Mouse (Mus musculus) lung, adult 2 months (tissue): ENCODE measurements at regions not wholly inside any gene's neighbourhood (a gene's known extent, or its start where the extent isn't known, plus 50 kb on each side); places are given as distances from the start of the nearest gene placed in this dataset.

Experiments used
- DNase-seq: peaks from one replicate; pipeline ENCODE4 v3.0.0; 2022
- H3K4me1 ChIP-seq: fragments of 200-500 bp; 2 replicates; pipeline ENCODE4 v1.6.1; 2011; ENCODE audit warnings: low read length; ENCODE audit not compliant: control insufficient read depth, insufficient read depth
- H3K4me3 ChIP-seq: fragments of 200-500 bp; replicated peaks from 2 replicates; pipeline ENCODE3; 2011; ENCODE audit warnings: low read depth, mild to moderate bottlenecking, control low read depth, low read length; ENCODE audit errors: extremely low read depth
- CTCF ChIP-seq: fragments of 200-500 bp; IDR thresholded peaks from 2 replicates; pipeline ENCODE4 v1.5.1; 2011; ENCODE audit warnings: mild to moderate bottlenecking, low read length, control low read depth; ENCODE audit not compliant: insufficient read depth
- POLR2A ChIP-seq: fragments of 200-500 bp; IDR thresholded peaks from 2 replicates; pipeline ENCODE4 v1.6.1; 2011; ENCODE audit warnings: low read depth, mild to moderate bottlenecking, control low read depth, low read length, borderline replicate concordance; ENCODE audit errors: extremely low read depth
- WGBS: fragments of 180-500 bp; shearing (Covaris S2); methylation state at CpG from one replicate; pipeline ENCODE4 v1.1.7; 2018; 5-methylcytosine and 5-hydroxymethylcytosine counted together

GRCm38 (mm10) chr14:105589751-105590150 lies 306.9 kb downstream of the Spry2 start:
- Histone ChIP-seq H3K4me3 (no peak overlapping the region), H3K4me1 (no peaks in the 10 kb centered on the region)
- DNase-seq, result no peak
- TF ChIP-seq POLR2A, result no peak
- no peak for TF ChIP-seq CTCF
- 90% methylated on average over 7 of the region's 7 CpGs for WGBS

DNA sequence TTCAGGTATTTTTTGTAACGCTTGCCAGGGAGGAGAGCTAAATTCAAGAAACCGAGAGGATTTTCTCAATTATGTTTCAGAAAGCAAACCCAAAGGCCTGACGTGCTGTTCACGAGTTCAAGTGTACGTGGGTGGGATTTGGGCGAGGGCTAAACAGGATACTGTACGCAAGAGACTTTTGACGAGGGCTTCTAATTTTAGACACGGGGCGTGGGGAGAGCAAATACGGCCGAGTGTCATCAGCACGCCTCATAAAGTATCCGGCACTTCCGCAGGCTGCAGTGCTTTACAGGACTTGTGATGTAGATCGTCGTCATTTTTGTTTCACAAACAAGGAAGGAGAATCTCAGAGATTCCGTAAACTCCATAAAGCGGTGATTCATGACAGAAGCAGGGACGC lies 307.4 kb downstream of the Spry2 start:
- DNase-seq, result no peak
- WGBS, result 64% methylated on average over 20 of the region's 20 CpGs

GRCm38 (mm10) chr14:105588391-105589163 lies 308.0 kb downstream of the Spry2 start:
- H3K4me1 ChIP-seq, result no peaks in the 10 kb centered on the region
- TF ChIP-seq CTCF, result no peak
- TF ChIP-seq POLR2A, result no peak
- 54% methylated on average over 15 of the region's 15 CpGs for WGBS

More for the DNA sequence above, 307.4 kb downstream of the Spry2 start:
- no peak for TF ChIP-seq CTCF
- TF ChIP-seq POLR2A, result no peak
- H3K4me3 ChIP-seq, result no peak overlapping the region
- H3K4me1 ChIP-seq, result no peaks in the 10 kb centered on the region

DNA sequence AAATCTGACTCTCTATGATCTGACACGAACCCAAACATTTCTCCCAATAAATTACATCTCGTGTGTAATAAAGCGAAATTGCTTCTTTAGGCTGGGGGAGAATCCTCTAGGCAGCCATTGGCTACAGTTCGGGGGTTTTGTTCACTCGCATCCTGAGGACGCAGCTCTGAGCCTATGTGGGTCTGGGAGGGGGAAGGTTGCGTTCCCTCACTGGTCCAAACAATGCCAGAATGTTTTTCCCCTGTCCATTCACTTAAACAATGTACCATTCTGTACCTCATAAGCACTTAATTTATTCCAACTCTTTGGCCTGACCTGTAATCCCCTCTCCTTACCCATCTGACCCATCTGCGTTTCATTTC lies 308.6 kb downstream of the Spry2 start:
- TF ChIP-seq POLR2A, result no peak
- no peak for TF ChIP-seq CTCF
- whole genome bisulfite sequencing, result 84% methylated on average over 8 of the region's 8 CpGs
- no peak for DNase-seq

More at GRCm38 (mm10) chr14:105588391-105589163, 308.0 kb downstream of the Spry2 start:
- H3K4me3 ChIP-seq, result peak overlapping the region; percentile 29
- DNase-seq, result no peak

DNA sequence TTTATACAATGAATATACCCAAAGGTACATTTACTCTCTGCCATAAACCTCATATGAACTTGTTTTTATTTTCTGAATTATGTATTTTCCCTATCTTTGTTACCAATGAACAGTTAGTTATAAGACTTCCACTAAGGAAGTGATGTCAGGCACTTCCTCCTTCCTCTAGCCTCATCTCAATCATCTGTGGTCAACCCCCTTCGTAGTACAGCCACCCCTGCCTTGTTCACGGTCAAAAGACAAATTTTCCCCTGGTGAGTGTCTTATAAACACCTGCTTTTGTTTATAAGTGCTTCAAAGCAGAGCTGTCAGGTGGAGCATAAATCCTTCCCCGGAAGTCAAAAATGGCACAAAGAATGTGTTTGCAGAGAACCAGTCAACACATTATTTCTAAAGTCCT lies 312.0 kb downstream of the Spry2 start:
- H3K4me3 ChIP-seq, result no peak overlapping the region
- DNase-seq, result no peak
- WGBS, result 21% methylated on average over 3 of the region's 3 CpGs
- no peaks in the 10 kb centered on the region for H3K4me1 ChIP-seq
- TF ChIP-seq POLR2A (no peak), CTCF (no peak)

More for the DNA sequence above, 308.6 kb downstream of the Spry2 start:
- no peaks in the 10 kb centered on the region for H3K4me1 ChIP-seq
- H3K4me3 ChIP-seq, result no peak overlapping the region

GRCm38 (mm10) chr14:105583497-105583896 lies 313.1 kb downstream of the Spry2 start:
- no peaks in the 10 kb centered on the region for H3K4me1 ChIP-seq
- WGBS, result 91% methylated on average over 2 of the region's 2 CpGs

GRCm38 (mm10) chr14:105576266-105576665 lies 317.9 kb downstream of the Ndfip2 start:
- no peak for DNase-seq
- TF ChIP-seq CTCF (no peak), POLR2A (no peak)
- WGBS, result 57% methylated on average over 4 of the region's 4 CpGs
- H3K4me1 ChIP-seq, result no peaks in the 10 kb centered on the region
- H3K4me3 ChIP-seq, result no peak overlapping the region

More at GRCm38 (mm10) chr14:105583497-105583896, 313.1 kb downstream of the Spry2 start:
- TF ChIP-seq POLR2A, result no peak
- TF ChIP-seq CTCF, result no peak
- DNase-seq, result no peak
- no peak overlapping the region for H3K4me3 ChIP-seq

- 56% methylated on average over 18 of the region's 18 CpGs for WGBS
- no peak for TF ChIP-seq POLR2A
- TF ChIP-seq CTCF, result no peak
Measured at GRCm38 (mm10) chr14:105572036-105572891, 313.9 kb downstream of the Ndfip2 start.

DNA sequence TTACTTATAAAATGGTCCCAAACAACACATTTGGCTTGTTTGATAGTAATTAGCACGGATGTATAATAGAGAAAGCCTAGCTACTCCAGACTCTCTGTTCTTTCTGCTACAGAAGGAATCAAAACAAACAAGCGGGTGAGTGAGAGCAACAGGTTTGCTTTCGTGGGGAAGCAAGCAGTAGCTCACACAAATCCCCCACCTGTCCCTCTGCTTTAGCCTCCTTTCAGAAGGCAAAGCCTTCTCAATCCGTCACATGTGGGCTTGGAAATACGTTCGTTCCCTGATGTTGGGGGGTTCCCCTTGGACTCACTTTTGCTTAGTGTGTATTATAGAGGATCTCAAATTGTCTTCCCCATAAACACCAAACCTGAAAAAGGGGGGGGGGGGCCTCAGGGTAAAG lies 311.8 kb downstream of the Ndfip2 start:
- Histone ChIP-seq H3K4me3 (no peak overlapping the region), H3K4me1 (no peaks in the 10 kb centered on the region)
- WGBS, result 84% methylated on average over 6 of the region's 6 CpGs
- no peak for TF ChIP-seq POLR2A
- TF ChIP-seq CTCF, result no peak
- no peak for DNase-seq

More at GRCm38 (mm10) chr14:105572036-105572891, 313.9 kb downstream of the Ndfip2 start:
- no peak for DNase-seq
- Histone ChIP-seq H3K4me1 (no peaks in the 10 kb centered on the region), H3K4me3 (no peak overlapping the region)
